Comparison of ENCODE assay signal across 16 mouse cellular contexts in genomic region chr15:81898751-81899150, GRCm38 (mm10). TPM values are rescaled to one million over a fixed set of nuclear protein-coding genes. Genes with fewer than 3 reads are reported as not detected.
A peak's percentile ranks its signal among the peaks of the same experiment; 100 is the strongest.
DNase-seq lines count a peak whose midpoint lies in the region; ATAC-seq and TF ChIP-seq lines count a peak whose summit lies in the region.
"Had no signal": no experiment of that assay in that cellular context is flagged by ENCODE, and none has a peak within 500 bp of the region (broad histone marks: within the 10 kb centered on the region; RNA-seq: fewer than 3 reads in every experiment).

No protein-coding gene starts in this region.

- intact Hi-C loops in left cerebral cortex, adult 2 months (cut with DNase I) = no loop called here

- 82% methylated on average over 2 of the region's 2 CpGs for WGBS in liver, embryonic 16.5 days (ENCODE audit: insufficient replicate concordance)
- 91% methylated on average over 2 of the region's 2 CpGs for WGBS in hindbrain, embryonic 12.5 days

- H3K4me3 ChIP-seq in left cerebral cortex, adult 2 months = no peak overlapping the region
- H3K4me3 ChIP-seq in liver, embryonic 16.5 days (ENCODE audit: low read depth, low read length) = no peak overlapping the region
- H3K4me3 ChIP-seq in hindbrain, embryonic 12.5 days = no peak overlapping the region
- H3K4me3 ChIP-seq: forebrain, embryonic 13.5 days; neural tube, embryonic 13.5 days; stomach, embryonic 15.5 days had no signal

- H3K27ac ChIP-seq in left cerebral cortex, adult 2 months = peak overlapping the region; percentile 51
- H3K27ac ChIP-seq in liver, embryonic 16.5 days (ENCODE audit: low read length) = 0 out of 2 replicates have a peak overlapping the region, but pooled peaks have one; percentile 16
- H3K27ac ChIP-seq in hindbrain, embryonic 12.5 days = no peak overlapping the region
- H3K27ac ChIP-seq: forebrain, embryonic 13.5 days; neural tube, embryonic 13.5 days; stomach, embryonic 15.5 days had no signal

- peak; percentile 45 to 67 for DNase-seq in heart, adult 18-20 months
- no peak for DNase-seq in heart, adult 8-10 months (ENCODE audit: low spot score)
- DNase-seq in left cerebral cortex, adult 2 months (ENCODE audit: extremely low spot score in 1 of 2, low spot score in 2 of 2) = no peak
- DNase-seq in left cerebral cortex, adult 8-10 months (ENCODE audit: low spot score in 2 of 2) = no peak
- DNase-seq in cerebellum, postnatal 36 days = peak; percentile 49 to 61
- DNase-seq: kidney, postnatal 25 days; layer of hippocampus, postnatal 36 days; right cerebral cortex, postnatal 4 days; thymus, postnatal 14 days had no signal

- no peak for ATAC-seq in liver, embryonic 16.5 days (ENCODE audit: low read depth)
- no peak for ATAC-seq in hindbrain, embryonic 12.5 days (ENCODE audit: low FRiP score)
- ATAC-seq: CD4-positive, CD25-positive, alpha-beta regulatory T cell, adult 4 months; forebrain, embryonic 13.5 days had no signal

- no peaks in the 10 kb centered on the region for H3K27me3 ChIP-seq in liver, embryonic 16.5 days (ENCODE audit: control insufficient read depth, insufficient read depth, low read depth, low read length)
- no peaks in the 10 kb centered on the region for H3K27me3 ChIP-seq in hindbrain, embryonic 12.5 days
- H3K27me3 ChIP-seq: forebrain, embryonic 13.5 days; neural tube, embryonic 13.5 days; stomach, embryonic 15.5 days had no signal

- no peak for TF ChIP-seq CTCF in left cerebral cortex, adult 2 months (IDR thresholded peaks at IDR 0.05)

- peaks cover 3% of the 10 kb centered on the region; the same call in 1 of the 2 replicates for H3K4me1 ChIP-seq in liver, embryonic 16.5 days (ENCODE audit: control insufficient read depth, low read depth, low read length)
- no peaks in the 10 kb centered on the region for H3K4me1 ChIP-seq in hindbrain, embryonic 12.5 days
- H3K4me1 ChIP-seq: forebrain, embryonic 13.5 days; neural tube, embryonic 13.5 days; stomach, embryonic 15.5 days had no signal

- H3K36me3 ChIP-seq in liver, embryonic 16.5 days (ENCODE audit: control insufficient read depth, insufficient read depth) = peaks cover 20% of the 10 kb centered on the region
- H3K36me3 ChIP-seq in hindbrain, embryonic 12.5 days = peaks cover 84% of the 10 kb centered on the region

- no peaks in the 10 kb centered on the region for H3K9me3 ChIP-seq in liver, embryonic 16.5 days (replicated peaks; ENCODE audit: control insufficient read depth, low read length)
- no peaks in the 10 kb centered on the region for H3K9me3 ChIP-seq in hindbrain, embryonic 12.5 days (replicated peaks)
- H3K9me3 ChIP-seq: forebrain, embryonic 13.5 days; neural tube, embryonic 13.5 days; stomach, embryonic 15.5 days had no signal

- H3K4me2 ChIP-seq in liver, embryonic 16.5 days (ENCODE audit: low read depth, low read length) = no peak overlapping the region
- no peak overlapping the region for H3K4me2 ChIP-seq in hindbrain, embryonic 12.5 days (replicated peaks)
- H3K4me2 ChIP-seq: forebrain, embryonic 13.5 days; neural tube, embryonic 13.5 days; stomach, embryonic 15.5 days had no signal

- H3K9ac ChIP-seq in liver, embryonic 16.5 days (ENCODE audit: low read depth, low read length) = no peak overlapping the region
- H3K9ac ChIP-seq in hindbrain, embryonic 12.5 days = no peak overlapping the region
- H3K9ac ChIP-seq: forebrain, embryonic 13.5 days; neural tube, embryonic 13.5 days; stomach, embryonic 15.5 days had no signal

RNA-seq across cellular contexts. Expression of gene Aco2, which starts 26.6 kb away (rescaled TPM):
- total RNA-seq in heart, adult 18-20 months (2021) = 1,000 to 10,000 TPM; 2,055 to 2,104 TPM
- 1,000 to 10,000 TPM; 2,119 to 2,448 (median 2,260) TPM for total RNA-seq in heart, adult 8-10 months (2022)
- total RNA-seq in left cerebral cortex, adult 2 months (2021) = 100 to 1,000 TPM; 420 to 427 TPM
- total RNA-seq in left cerebral cortex, adult 8-10 months (2022) = 100 to 1,000 TPM; 453 to 537 (median 485) TPM
- 109 and 114 TPM in 2 replicates for polyA plus RNA-seq in liver, embryonic 16.5 days (2015; fragmentation: Nextera tagmentation; extraction: Ambion mirVana)
- polyA plus RNA-seq in hindbrain, embryonic 12.5 days (2016; fragmentation: Nextera tagmentation; extraction: Ambion mirVana) = 193 TPM in 2 replicates

RNA-seq across cellular contexts. Expression of gene Phf5a, which starts 27.0 kb away (rescaled TPM):
- total RNA-seq in heart, adult 18-20 months (2021) = 10 to 100 TPM; 36.5 to 37.1 TPM
- total RNA-seq in heart, adult 8-10 months (2022) = 10 to 100 TPM; 31.9 to 39.3 (median 33.9) TPM
- 10 to 100 TPM; 31.1 to 32.8 TPM for total RNA-seq in left cerebral cortex, adult 2 months (2021)
- 10 to 100 TPM; 38.1 to 43.5 (median 38.2) TPM for total RNA-seq in left cerebral cortex, adult 8-10 months (2022)
- 72.6 and 79.6 TPM in 2 replicates for polyA plus RNA-seq in liver, embryonic 16.5 days (2015; fragmentation: Nextera tagmentation; extraction: Ambion mirVana)
- polyA plus RNA-seq in hindbrain, embryonic 12.5 days (2016; fragmentation: Nextera tagmentation; extraction: Ambion mirVana) = 102 and 115 TPM in 2 replicates

RNA-seq across cellular contexts. Expression of gene Polr3h, which starts 27.3 kb away (rescaled TPM):
- 10 to 100 TPM in 1 of 2 experiments, 1 to 10 TPM in 1; 7.8 to 10.7 TPM for total RNA-seq in heart, adult 18-20 months (2021)
- total RNA-seq in heart, adult 8-10 months (2022) = 10 to 100 TPM in 1 of 4 experiments, 1 to 10 TPM in 3; 7.6 to 10.3 (median 9.6) TPM
- total RNA-seq in left cerebral cortex, adult 2 months (2021) = 10 to 100 TPM; 50.1 to 56.8 TPM
- total RNA-seq in left cerebral cortex, adult 8-10 months (2022) = 10 to 100 TPM; 52.4 to 56.6 (median 55.3) TPM
- polyA plus RNA-seq in liver, embryonic 16.5 days (2015; fragmentation: Nextera tagmentation; extraction: Ambion mirVana) = 53.2 and 55.3 TPM in 2 replicates
- 58.0 and 58.4 TPM in 2 replicates for polyA plus RNA-seq in hindbrain, embryonic 12.5 days (2016; fragmentation: Nextera tagmentation; extraction: Ambion mirVana)

RNA-seq across cellular contexts. Expression of gene Csdc2, which starts 37.8 kb away (rescaled TPM):
- 10 to 100 TPM; 54.7 to 62.7 TPM for total RNA-seq in heart, adult 18-20 months (2021)
- total RNA-seq in heart, adult 8-10 months (2022) = 100 to 1,000 TPM in 1 of 4 experiments, 10 to 100 TPM in 3; 64.7 to 103 (median 72.9) TPM
- total RNA-seq in left cerebral cortex, adult 2 months (2021) = 10 to 100 TPM; 91.2 to 97.6 TPM
- total RNA-seq in left cerebral cortex, adult 8-10 months (2022) = 10 to 100 TPM; 73.0 to 81.8 (median 75.8) TPM
- 0.83 and 1.3 TPM in 2 replicates for polyA plus RNA-seq in liver, embryonic 16.5 days (2015; fragmentation: Nextera tagmentation; extraction: Ambion mirVana)
- polyA plus RNA-seq in hindbrain, embryonic 12.5 days (2016; fragmentation: Nextera tagmentation; extraction: Ambion mirVana) = 48.0 and 57.1 TPM in 2 replicates
- total RNA-seq: megakaryocyte, adult 5-6 weeks had no signal
- polyA plus RNA-seq: CD4-positive, CD25-positive, alpha-beta regulatory T cell, adult 4 months had no signal

RNA-seq across cellular contexts. Expression of gene Tob2, which starts 40.2 kb away (rescaled TPM):
- total RNA-seq in heart, adult 18-20 months (2021) = 100 to 1,000 TPM; 103 to 127 TPM
- total RNA-seq in heart, adult 8-10 months (2022) = 100 to 1,000 TPM in 1 of 4 experiments, 10 to 100 TPM in 3; 50.6 to 129 (median 74.7) TPM
- total RNA-seq in left cerebral cortex, adult 2 months (2021) = 10 to 100 TPM; 34.8 to 41.4 TPM
- total RNA-seq in left cerebral cortex, adult 8-10 months (2022) = 10 to 100 TPM; 26.6 to 40.2 (median 33.5) TPM
- 11.7 and 14.9 TPM in 2 replicates for polyA plus RNA-seq in liver, embryonic 16.5 days (2015; fragmentation: Nextera tagmentation; extraction: Ambion mirVana)
- polyA plus RNA-seq in hindbrain, embryonic 12.5 days (2016; fragmentation: Nextera tagmentation; extraction: Ambion mirVana) = 20.4 and 21.2 TPM in 2 replicates

Comparison
In these comparisons a context has a peak if more than half of its experiments do, and no peak if none do; other contexts are left out.
1. DNase-seq: peak in heart, adult 18-20 months (2 of 2) and cerebellum, postnatal 36 days (2 of 2); none in heart, adult 8-10 months (single experiment), left cerebral cortex, adult 2 months (0 of 2) and left cerebral cortex, adult 8-10 months (0 of 2).
2. RNA of gene Polr3h, which starts 27.3 kb away (total RNA-seq): 50.1 to 56.8 TPM in left cerebral cortex, adult 2 months and 52.4 to 56.6 TPM in left cerebral cortex, adult 8-10 months; 7.8 to 10.7 TPM in heart, adult 18-20 months and 7.6 to 10.3 TPM in heart, adult 8-10 months; every median in the first group is over 4 times any median in the second.